Mouse (Mus musculus): ENCODE measurements around the gene Gm1123.

Gene Gm1123

GRCm38 (mm10) chr9:99035575-99035974 lies at the start of gene Gm1123:
TSS of gene Gm1123 (minus strand) at chr9:99035715.
- DNase-seq (ENCODE audit: low read depth, low spot score): no peak

- DNase-seq (ENCODE audit: low read depth, low spot score): no peak
Observed at GRCm38 (mm10) chr9:99081718-99082117, 46.2 kb upstream of the Gm1123 start.

GRCm38 (mm10) chr9:99081308-99081707 lies 45.8 kb upstream of the Gm1123 start:
- no peak for DNase-seq (ENCODE audit: low read depth, low spot score)

DNA sequence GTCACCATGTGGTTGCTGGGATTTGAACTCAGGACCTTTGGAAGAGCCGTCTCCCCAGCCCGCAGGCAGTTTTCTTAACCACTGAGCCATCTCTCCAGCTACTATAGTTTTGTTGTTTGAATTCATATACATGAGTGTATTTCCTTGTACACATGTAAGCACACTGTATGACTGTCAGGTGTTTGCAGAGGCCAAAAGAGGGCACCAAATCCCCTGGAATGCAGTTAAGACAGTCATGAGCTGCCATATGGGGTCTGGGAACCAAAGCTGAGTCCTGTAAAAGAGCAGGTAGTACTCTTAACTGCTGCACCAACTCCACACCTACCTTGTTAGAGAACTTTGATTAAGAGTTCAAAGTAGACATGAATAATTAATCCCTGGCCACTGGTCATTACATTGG lies 45.1 kb upstream of the Gm1123 start:
- DNase-seq (ENCODE audit: low read depth, low spot score): no peak

DNA sequence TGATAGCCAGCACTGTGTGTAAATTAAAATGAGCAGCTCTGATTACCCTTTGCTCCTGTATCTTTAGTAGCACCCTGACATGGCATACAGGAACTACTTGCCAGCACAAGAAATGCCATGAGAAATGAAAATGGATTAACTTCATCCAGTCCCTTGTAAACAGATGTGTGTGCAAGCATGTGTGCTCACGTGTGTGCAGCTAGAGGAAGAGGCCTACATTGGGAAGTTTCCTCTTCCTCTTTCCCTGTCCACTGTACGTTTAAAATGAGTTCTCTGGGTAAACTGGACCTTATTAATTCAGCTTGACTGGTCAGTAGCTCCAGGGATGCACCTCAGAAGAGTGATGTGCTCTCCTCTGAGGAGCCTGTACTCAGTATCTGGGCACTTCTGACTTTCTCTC lies 38.9 kb upstream of the Gm1123 start:
- no peak for DNase-seq (ENCODE audit: low read depth, low spot score)

DNA sequence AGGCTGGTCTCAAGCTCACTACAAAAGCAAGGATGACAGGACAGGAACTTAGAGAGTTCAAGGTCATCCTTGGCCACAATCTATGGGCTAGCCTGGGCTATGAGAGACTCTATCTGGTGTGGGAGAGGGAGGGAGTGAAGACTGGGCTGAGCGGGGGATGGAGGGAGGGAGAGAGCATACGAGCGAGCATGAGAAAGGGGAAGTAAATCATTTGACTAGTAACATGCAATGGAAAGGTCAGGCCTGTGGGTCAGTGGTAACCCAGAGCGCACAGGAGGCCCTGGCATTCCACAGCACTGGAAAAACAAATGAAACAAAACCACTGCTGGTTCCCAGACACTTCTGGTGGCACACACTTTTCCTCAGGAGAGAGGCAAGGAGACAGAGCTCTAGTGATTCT lies 37.0 kb upstream of the Gm1123 start:
- no peak for DNase-seq (ENCODE audit: low read depth, low spot score)

DNA sequence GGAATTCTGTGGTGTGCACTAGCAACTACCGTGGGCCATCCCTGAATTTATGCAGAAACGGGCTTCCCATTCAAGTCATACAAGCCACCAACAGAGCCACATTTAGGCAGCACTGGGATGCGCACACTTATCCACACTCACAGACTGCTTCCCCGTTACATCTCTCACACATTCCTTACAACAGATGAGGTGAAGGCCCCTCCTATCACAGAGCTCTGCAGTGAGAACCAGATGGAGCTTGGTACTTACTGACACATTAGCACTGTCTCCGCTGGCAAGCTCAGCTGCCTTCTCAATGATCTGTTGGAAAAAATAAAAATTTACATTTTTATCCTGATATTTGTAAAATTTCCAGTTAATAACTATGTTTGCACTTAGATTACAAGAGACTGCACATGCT lies 29.8 kb upstream of the Gm1123 start:
- no peak for DNase-seq (ENCODE audit: low read depth, low spot score)

DNA sequence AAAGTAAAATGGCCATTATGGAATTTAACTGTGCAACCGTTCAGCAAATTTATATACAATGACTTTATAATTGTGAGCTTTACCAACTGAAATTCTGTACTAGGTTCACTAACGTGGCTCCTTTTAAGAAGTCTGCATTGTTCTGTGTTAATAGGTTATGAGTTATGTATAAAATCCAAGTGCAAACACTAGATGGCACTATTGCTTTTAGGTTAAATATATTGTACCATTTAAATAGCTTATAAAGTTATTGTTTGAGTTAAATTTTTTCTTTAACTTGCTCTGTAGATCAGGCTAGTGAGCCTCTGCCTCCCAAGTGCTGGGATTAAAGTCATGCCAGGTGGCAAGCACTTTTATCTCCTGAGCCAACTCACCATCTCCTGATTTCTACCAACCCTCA lies 28.7 kb upstream of the Gm1123 start:
- peak; percentile 29 for DNase-seq (ENCODE audit: low read depth, low spot score)

- DNase-seq (ENCODE audit: low read depth, low spot score): peak; percentile 61
Observed at GRCm38 (mm10) chr9:99062544-99062943, 27.0 kb upstream of the Gm1123 start.

DNA sequence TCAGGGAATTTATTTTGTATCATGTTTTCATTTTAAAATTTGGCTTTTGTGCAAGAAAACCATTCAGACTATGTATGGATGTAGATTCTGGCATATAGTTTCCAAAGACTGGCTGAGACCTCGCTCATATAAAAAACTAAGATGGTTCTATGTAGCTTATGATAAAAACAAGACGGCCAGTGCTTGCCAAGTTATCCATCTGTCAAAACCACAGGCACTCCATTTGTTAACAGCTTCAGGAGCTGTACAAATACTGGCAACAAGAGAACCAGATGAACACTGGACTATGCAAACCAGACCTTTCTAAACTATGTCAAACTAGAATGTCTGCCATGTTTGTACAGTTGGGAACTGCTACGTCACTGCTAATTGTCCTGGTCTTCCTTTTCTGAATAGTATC lies 22.2 kb upstream of the Gm1123 start:
- DNase-seq (ENCODE audit: low read depth, low spot score): no peak

GRCm38 (mm10) chr9:99049760-99050159 lies 14.2 kb upstream of the Gm1123 start:
- DNase-seq (ENCODE audit: low read depth, low spot score): no peak

- no peak for DNase-seq (ENCODE audit: low read depth, low spot score)
Observed at GRCm38 (mm10) chr9:99048724-99049250, 13.3 kb upstream of the Gm1123 start.

DNA sequence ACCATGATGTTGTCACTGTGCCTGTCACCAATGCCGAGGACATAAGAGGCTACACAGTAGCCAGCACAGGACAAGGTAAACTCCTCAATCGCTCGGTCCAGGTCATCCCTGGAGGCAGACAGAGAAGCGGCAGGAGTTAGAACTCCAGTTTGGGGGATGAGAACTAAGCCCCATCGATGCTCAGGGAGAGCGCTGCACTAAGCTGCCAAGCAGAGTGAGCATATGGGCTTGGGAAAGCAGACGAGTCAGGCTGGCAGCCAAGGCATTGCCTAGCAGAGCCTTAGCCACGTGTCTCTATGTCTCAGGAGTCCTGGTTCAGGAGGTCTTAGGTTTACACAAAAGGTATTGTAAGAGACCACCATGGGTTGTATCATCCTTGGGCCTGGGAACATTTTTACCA lies 9.2 kb upstream of the Gm1123 start:
- DNase-seq (ENCODE audit: low read depth, low spot score): no peak

DNA sequence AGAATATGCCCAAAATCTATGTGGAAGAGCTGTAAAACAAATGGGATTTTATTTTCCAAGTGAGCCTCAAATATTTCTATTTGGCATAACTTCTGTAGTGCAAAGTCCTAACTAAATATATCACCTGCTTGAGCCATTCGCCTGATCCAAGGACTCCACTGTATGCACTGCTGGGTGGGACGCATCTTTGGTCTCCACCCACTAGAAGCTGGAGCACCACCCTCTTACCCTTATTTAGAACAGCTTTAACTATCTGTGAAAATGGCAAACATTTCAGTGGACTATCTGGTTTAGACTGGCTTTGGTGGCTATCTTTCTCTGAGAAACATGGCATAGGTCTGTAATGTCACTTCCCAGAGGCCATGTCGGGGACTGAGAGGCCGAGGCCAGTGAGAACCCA lies 7.1 kb upstream of the Gm1123 start:
- no peak for DNase-seq (ENCODE audit: low read depth, low spot score)

DNA sequence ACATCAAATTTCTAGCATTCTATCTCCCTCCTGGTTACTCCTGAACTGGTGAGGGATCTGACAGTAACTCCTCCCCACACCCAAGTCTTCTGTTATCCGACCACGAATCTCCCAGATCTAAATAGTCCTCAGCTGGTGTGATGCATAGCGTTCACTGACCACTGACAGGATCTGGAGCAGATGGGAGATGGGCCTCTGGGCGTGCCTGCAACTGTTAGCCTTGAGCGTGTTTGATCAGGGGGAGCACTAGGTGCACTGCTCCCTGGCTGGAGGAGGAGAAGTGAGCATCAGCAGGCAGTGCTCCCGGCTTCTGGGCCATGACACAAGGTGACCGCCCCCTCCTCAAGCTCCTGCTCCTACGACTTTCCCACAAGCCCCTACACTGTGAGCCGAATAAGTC lies 6.5 kb upstream of the Gm1123 start:
- no peak for DNase-seq (ENCODE audit: low read depth, low spot score)

GRCm38 (mm10) chr9:99034111-99034510 lies 1.4 kb downstream of the Gm1123 start:
- no peak for DNase-seq (ENCODE audit: low read depth, low spot score)

- DNase-seq (ENCODE audit: low read depth, low spot score): no peak
Observed at GRCm38 (mm10) chr9:99032031-99032430, 3.5 kb downstream of the Gm1123 start.

- no peak for DNase-seq (ENCODE audit: low read depth, low spot score)
Observed at GRCm38 (mm10) chr9:99021751-99022150, 13.8 kb downstream of the Gm1123 start.

- no peak for DNase-seq (ENCODE audit: low read depth, low spot score)
Observed at GRCm38 (mm10) chr9:99021166-99021565, 14.3 kb downstream of the Gm1123 start.

- no peak for DNase-seq (ENCODE audit: low read depth, low spot score)
Observed at GRCm38 (mm10) chr9:99017679-99018078, 17.8 kb downstream of the Gm1123 start.

GRCm38 (mm10) chr9:99016759-99017158 lies 18.8 kb downstream of the Gm1123 start:
- DNase-seq (ENCODE audit: low read depth, low spot score): no peak

GRCm38 (mm10) chr9:99016301-99016700 lies 19.2 kb downstream of the Gm1123 start:
- DNase-seq (ENCODE audit: low read depth, low spot score): no peak

GRCm38 (mm10) chr9:99009898-99010199 lies 25.7 kb downstream of the Gm1123 start:
- no peak for DNase-seq (ENCODE audit: low read depth, low spot score)

DNA sequence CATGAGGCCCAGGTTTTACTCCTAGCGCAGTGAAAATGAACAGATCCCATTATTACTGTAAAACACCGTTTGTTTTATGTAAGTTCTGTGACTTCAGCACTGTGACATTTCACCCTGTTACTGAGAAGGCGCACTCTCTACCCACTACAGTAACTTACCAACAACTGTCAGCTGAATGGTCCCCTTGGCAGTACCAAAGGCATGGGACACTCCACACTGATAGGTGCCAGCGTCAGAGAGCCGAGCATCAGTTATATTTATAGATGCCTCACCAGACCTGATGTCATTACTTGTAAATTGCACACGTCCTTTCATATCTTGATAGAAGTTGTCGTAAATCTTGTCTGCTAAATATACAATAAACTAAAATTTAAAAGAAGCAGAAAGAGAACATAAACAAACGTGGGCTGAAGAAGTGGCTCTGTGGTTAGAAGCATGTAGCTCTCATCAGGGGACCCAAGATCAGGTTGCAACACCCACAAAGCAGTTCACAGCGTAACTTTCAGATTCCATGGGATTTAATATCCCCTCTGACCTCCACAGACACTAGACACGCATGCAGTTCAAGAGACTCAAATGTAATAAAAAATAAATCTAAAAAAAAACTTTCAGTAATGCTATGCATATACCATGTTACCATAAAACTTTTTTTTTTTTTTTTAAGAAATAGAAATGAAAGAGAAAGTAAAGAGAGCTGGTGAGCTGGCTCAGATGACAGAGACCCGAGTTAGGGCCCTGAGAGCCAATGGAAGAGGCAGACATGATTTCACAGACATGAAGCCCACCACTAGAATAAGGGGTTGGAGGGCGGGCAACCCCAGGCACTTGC lies 26.2 kb downstream of the Gm1123 start:
- DNase-seq (ENCODE audit: low read depth, low spot score): no peak

Measured in embryo, embryonic 11.5 days (tissue).